Mouse (Mus musculus): ENCODE measurements around the gene Zswim3.
"Not testable (repeated sequence)": the region's sequence is repeated elsewhere in the genome, so short reads cannot be mapped to it uniquely, and the experiment has no call there.

The Zswim3 gene

DNA sequence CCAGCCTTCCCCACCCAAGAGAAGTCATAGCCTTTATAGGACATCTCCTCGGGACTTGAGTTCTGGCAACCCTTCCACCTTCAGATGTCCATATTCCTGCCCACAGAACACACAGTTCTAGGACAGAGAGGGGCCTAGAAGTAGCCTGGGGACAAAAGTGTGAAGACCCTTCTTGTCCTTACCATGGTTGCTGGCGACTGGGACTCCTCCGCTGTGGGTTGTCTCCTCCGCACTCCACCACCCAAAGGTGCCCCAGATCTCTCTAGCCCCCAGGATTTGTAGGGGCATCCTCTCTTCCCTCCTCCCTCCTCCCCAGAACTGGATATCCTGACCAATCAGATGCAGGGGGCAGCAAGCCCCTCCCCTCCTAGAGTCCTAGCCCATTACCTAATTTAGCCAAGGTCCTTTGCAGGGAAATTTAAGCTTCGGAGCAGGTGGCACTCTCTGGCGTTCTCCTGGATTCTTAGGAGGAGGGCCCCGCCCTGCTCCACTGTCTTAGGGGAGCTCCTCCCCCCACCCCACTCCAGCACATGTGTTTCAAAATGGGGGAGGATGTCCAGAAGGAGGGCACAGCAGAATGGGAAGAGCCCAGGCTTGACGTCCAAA is 25.3 kb upstream of the Zswim3 start, which contains the start of gene Tnnc2:
Gene Tnnc2, minus strand, starts transcription at position 487 of the 606 bp plus-strand sequence.
- no peak for DNase-seq (ENCODE audit: low read depth, low spot score)

DNA sequence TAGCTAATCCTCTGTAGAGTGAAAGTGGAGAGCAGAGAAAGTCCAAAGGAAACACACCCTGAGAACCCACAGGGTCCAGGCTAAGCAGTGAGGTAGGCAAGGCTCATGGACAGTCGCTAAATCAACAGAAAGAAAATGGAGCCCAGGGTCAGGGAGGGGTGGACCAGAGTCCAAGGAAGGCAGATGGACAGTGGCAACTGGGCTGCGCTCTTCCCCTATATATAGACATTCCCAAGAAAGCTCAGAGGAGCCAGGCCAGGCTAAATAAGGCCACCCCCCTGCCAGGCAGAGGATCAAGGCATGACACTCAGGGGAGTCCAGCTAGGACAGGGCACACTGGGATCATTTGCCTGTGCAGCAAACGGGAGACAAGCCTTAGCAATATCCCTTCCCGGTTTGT is 23.0 kb upstream of the Zswim3 start:
- DNase-seq (ENCODE audit: low read depth, low spot score): no peak

DNA sequence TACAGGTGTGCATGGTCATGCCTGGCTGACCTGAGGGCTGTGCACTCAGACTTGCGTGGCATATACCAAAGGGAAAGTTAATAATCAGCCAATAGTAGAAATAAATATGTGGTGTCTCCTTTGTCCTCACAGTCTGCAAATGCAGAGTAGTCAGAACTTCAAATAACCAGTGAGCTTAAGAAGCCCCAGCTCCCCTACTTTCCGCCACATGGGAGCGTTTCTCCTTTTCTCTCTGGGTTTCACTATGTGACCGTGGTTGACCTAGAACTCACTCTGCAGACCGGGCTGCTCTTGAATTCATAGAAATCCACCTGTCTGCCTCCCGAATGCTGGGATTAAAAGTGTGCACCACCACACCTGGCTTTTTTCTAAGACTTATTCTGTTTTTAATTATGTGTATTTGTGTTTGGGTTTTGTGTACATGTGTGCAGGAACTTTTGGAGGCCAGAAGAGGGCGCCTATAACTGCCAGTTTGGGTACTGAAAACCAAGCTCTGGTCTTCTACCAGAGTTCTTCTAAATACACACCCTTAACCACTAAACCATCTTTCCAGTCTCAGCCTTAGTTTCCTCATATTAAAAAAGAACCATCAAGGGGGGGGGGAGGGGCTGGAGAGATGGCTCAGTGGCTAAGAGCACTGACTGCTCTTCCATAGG is 20.8 kb upstream of the Zswim3 start:
- DNase-seq (ENCODE audit: low read depth, low spot score): no peak

DNA sequence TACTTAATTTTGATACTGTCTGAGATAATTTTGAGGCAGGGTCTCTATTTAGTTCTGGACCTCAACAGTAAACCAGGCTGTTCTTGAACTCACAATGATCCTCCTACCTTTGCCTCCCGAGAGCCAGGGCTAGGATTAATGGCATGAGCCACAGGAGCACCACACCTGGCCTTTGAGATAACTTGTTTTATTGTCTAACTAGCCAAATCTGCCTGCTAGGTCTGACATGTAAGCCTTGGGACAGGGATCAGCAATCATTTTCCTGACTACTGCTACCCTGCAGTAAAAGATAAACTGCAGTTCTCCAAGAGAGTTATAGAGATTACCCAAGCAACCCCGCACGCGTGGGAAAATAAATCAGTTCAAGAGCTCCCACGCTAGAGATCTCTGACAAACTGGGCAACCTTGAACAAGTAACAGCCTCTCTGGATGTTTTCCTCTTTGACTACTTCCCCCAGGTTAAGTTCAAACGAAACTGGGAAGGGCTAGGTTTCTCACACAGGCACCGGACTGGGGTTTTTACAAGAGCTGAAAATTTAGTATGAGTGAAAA is 20.0 kb upstream of the Zswim3 start:
- no peak for DNase-seq (ENCODE audit: low read depth, low spot score)

DNA sequence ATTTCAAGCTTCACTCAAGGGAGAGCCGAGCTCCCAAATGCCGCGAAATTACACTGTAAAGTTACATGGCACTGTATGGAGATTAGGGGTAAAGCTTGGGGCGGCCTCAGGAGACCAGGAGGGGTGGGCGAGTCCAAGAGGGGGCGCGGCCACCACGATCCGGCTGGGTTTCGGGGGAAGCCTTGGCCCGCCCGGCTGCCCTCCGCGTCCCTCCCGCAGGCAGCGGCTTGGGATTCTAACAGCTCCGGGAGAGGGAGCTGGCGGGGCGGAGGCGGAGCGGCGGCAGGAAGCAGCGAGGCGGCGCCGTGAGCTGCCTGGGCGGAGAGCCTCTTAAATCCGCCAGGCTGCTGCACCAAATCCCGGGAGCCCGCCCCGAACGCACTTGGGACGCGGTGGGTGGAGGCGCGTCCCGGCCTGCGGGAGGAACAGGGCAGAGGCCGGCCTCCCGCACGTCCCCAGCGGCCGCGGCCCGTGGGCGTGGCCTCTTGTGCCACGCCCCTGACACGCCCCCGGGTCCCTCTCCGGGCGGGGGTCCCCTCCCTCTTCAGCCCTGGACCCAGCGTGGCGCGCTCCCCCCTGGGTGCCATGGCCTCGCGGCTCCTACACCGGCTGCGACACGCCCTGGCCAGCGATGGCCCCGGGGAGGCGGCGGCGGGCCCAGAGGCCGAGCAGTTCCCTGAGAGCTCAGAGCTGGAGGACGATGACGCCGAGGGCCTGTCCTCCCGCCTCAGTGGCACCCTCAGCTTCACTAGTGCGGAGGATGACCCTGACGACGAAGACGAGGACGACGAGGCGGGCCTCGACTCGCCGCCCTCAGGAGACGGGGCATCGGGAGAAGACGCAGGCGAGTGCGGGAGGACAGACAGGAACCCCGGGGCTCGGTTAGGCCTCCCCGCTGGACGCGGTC is 19.2 kb upstream of the Zswim3 start, which contains the start of gene Snx21:
Gene Snx21, plus strand, starts transcription at position 343 of the 907 bp plus-strand sequence.
- DNase-seq (ENCODE audit: low read depth, low spot score): peak; percentile 85

DNA sequence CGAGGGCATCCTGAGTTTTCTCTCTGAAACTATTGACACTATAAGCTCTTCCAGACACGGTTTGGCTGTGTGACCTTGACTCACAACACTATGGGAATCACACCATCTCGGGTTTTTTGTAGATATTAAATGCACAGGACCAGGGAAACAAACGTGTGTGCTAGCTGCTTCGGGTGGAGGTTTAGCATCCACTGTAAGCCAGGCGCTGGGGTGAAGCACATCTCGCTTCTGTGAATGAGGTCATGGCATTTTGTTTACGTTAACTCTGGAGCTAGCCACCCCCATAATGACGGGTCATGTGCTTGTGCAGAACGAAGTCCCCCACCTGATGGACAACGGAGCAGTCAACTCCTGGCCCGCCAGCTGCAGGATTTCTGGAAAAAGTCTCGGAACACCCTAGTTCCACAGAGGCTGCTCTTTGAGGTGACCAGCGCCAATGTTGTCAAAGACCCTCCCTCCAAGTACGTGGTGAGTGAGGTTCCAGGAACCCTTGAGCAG is 18.5 kb upstream of the Zswim3 start:
- DNase-seq (ENCODE audit: low read depth, low spot score): no peak

DNA sequence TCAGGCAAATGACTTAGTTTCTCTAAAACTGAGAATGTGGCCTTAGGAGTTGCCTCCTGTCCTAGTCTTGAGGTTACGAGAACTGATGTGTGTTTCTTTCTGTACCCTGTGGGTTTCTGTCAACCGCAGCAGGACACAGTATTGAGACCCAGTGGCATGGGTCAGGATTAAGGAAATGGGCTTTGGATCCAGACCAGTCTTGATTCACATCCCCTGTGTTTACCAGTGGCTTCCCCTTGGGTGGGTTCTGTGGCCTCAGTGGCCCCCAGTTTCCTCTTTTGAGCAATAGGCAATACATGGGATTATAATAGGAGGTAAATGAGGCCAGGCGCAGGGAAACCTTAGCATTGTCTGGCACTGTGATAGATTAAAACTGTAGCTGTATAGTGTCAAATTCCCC is 17.9 kb upstream of the Zswim3 start:
- no peak for DNase-seq (ENCODE audit: low read depth, low spot score)

DNA sequence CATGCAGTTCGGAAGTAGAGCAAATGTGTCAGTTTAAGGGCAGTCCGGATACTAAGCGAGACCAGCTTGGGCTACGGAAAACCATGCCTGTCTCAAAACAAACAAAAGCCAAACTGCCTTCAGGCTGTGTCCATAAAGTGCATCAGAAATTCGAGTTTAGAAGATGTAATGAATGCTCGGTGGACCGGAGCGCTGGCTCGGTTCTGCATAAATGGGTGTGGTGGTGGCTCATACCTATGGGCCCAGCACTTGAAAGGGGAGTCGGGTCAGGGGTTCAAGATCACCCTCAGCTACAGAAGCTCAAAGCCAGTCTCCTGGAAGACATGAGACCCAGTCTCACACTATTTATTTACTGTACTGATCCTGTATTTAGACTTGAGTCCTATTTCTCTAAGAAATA is 17.1 kb upstream of the Zswim3 start:
- DNase-seq (ENCODE audit: low read depth, low spot score): no peak

DNA sequence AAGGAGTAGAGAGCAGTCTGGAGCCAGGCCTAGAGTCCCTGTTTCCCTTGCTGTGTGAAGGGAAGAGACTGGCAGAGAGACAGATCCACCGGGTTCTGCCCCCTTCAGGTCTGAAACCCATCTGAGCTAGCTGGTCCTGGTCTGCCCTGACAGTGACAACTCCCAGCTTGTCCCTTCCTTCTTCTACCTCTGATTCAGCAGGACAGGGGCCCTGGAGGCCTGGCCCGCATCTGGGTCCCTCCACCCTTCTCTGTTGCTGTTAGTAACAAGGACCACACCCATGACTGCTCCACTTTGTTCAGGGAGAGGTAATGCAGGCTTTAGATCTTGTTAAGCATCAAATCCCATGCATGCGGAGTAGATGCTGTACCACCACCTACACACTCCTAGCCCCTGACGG is 16.5 kb upstream of the Zswim3 start:
- DNase-seq (ENCODE audit: low read depth, low spot score): no peak

DNA sequence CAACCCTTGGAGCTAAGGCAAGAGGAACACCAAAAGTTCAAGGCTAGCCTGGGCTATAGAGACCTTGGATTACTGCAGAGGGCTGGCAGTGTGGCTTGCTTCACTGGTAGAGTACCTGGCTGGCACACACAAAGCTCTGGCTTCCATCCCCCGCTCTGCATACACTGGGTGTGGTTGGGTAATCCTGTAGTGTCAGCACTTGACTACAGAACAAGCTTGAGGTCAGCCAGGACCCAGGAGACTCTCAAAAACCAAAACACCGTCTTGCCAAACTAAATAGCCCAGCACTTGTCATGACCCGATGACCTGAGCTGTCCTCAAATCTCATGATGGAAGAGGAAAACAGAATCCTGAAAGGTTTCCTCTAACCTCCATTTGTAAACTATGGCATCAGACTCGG is 14.4 kb upstream of the Zswim3 start:
- DNase-seq (ENCODE audit: low read depth, low spot score): no peak

DNA sequence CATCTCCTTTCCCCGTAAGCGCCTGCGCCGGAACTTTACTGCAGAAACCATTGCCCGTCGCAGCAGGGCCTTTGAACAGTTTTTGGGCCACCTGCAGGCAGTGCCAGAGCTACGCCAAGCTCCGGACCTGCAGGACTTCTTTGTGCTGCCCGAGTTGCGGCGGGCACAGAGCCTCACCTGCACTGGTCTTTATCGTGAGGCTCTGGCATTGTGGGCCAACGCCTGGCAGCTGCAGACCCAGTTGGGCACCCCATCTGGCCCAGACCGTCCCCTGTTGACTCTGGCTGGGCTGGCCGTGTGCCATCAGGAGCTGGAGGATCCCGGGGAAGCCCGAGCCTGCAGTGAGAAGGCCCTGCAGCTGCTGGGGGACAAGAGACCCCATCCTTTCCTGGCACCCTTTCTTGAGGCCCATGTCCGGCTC is 13.0 kb upstream of the Zswim3 start:
- DNase-seq (ENCODE audit: low read depth, low spot score): no peak

DNA sequence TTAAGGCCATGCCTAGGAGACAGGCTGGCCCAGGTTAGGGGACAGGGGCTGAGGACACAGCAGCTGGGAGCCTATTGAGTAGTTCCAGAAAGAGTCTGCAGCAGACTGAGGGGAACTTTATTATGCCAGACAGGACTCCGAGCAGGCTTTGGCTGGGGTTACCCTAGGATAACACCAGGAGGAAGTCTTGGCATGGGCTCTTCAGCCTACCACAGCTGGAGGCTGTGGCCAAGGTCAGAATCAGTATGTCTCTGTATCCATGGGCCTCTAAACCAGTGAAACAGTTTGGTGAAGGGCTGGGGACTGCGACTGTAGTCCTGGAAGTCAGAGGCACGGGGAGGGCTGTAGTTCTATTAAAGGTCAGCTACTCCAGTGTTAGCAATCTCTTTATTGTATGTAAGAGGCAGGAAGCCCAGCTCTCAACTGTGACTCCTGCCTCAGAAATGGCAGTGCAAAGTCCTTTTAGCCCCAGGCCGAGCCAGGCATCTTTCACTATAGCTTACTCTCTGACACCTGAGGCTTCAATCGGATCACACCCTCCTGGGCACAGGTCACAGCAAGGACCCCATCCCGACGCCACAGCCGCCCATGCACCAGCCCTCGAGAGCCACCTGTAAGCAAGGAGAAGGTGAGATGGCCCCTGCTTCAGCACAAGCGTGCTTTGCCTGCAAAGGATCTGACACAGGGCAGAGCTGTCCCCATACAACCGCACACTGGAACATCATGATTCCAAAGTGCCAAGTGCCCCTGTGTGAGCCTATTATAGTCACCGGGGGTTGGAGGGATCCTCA is 12.3 kb upstream of the Zswim3 start:
- DNase-seq (ENCODE audit: low read depth, low spot score): no peak

DNA sequence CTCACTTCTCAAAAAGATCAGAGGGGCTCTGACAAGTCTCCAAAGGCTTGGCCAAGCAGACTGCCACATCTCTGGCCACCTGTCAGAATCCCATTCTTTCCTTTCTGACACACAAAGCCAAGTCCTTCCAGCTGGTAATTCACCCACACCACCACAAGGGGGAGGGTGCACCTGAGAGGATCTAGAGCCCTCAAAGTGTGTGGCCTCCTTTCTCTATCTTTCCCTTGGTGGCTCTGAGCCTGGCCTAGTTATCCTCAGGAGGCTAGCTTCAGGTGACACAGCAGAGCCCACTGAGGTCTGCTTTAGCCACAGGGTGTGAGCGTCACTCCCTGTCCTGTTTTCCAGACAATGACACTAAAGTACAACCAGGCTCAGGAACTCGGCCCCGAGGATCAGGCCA is 11.7 kb upstream of the Zswim3 start:
- DNase-seq (ENCODE audit: low read depth, low spot score): peak; percentile 65

DNA sequence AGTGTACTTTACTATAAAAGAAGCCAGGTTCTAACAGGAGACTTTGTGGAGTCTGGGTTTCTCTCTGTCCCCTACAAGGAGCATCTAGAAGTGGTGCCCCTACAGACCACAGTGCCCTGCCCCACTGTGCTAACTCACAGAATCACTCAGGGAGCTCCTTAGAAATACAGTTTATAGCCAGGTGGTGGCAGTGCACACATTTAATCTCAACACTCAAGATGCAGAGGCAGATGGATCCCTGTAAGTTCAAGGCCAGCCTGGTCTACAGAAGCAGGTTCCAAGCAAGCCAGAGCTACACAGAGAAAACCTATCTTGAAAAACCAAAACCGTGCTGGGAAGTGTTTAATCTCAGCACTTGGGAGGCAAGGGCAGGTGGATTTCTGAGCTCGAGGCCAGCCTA is 11.1 kb upstream of the Zswim3 start:
- no peak for DNase-seq (ENCODE audit: low read depth, low spot score)

DNA sequence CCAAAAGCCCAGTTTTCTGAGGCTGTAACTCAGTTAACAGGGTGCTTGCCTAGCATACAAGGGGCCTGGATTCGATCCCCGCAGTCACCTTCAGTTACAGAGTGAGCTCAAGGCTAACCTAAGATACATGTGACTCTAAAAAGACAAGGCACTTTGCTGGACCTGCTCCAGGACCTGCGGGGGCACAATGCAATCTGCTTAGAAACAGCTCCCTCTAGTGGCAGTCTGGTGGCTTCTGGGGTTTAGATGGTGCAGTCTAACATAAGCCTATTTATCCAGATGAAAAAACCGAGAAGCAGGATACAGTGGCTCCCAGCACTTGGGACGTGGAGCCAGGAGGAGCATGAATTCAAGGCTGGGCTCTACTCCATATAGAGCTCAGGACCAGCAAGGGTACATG is 10.6 kb upstream of the Zswim3 start:
- peak; percentile 89 for DNase-seq (ENCODE audit: low read depth, low spot score)

DNA sequence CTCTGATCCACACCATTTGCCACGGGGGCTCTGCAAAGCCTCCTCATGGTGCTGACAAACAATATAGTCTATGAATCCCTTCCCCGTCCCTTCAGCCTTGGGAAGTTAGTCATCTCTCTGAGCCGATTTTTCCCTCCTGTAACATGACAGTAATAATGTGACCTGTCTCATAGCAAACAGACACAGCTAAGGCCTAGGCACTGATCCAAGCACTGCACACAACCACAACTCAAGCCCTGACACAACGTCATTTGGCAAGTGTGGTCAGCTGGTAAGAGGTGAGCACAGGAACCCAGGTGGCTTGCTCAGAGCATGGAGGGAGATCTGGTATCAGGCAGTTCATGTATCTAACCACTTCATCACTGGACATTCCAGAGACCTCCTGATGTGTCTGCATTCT is 9.0 kb upstream of the Zswim3 start:
- no peak for DNase-seq (ENCODE audit: low read depth, low spot score)

DNA sequence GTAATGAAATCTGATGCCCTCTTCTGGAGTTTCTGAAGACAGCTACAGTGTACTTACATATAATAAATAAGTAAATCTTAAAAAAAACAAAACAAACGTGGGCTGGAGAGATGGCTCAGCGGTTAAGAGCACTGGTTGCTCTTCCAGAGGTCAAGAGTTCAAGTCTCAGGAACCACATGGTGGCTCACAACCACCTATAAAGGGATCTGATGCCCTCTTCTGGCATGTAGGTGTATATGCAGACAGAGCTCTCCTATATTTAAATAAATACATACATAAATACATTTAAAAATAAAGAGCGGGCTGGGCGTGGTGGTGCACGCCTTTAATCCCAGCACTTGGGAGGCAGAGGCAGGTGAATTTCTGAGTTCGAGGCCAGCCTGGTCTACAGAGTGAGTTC is 6.3 kb upstream of the Zswim3 start:
- not testable (repeated sequence) for DNase-seq (ENCODE audit: low read depth, low spot score)

DNA sequence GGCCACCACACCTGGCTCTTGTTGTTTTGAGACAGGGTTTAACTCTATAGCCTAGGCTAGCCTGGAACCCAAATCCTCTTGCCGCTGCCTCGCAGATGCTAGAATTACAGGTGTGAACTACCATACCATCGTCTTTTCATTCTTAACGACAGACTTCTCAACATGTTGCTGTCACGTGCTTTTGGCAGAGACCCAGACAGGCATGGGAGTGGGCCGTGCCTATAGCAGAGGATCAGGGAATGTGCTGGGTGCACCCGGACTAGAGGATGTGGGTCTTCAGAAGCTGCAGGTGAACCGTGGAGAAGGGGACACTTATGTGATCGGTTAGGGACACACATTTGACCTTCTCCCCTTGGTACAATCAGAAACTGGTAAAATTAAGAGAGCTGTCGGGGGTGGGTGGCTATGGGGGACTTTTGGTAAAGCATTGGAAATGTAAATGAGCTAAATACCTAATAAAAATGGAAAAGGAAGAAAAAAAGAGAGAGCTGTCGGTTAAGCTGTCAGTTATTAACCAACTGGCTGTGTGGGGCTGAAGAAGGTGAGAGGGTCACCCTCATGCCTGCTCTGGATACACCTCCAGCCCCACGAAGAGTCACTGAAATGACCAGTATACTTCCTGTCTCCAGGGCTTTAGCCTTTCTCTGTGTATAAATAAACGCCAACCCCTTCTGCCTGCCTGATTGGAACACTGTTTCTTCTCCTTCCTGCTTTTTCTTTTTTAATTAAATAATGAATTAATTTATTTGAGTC is 4.5 kb upstream of the Zswim3 start:
- no peak for DNase-seq (ENCODE audit: low read depth, low spot score)

DNA sequence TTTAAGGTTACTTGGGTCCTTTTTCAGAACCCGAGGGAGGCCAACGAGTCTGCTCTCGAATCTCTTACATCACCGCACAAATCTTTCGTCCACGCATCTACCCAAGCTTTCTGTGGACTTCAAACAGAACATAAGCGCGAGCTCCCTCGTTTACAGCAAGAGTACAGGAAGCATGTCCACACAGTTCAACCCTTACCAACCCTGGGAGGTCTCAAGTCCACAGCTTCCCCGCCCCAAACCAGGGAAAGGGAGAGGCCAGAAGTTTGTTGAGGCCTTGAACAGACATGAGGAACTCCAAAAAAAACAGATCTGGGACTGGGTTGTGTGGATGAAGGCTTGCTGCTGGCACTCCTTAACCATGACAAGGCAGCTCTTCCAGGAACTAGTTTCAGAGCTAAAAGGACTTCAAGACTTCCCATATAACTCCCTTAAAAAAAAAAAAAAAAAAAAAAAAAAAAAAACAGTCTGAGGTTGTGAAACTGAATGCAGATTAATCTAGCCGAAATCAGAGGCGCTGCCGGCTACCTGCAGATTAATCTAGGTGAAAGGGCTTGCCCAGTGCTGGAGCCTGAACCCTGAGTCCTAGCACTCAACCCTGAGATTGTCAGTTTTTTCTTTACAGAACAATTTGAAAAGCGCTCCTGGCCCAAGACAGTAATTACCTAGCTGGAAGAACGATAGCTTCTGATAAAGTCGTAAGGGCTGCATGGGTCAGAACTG is 1.5 kb upstream of the Zswim3 start:
- DNase-seq (ENCODE audit: low read depth, low spot score): no peak

DNA sequence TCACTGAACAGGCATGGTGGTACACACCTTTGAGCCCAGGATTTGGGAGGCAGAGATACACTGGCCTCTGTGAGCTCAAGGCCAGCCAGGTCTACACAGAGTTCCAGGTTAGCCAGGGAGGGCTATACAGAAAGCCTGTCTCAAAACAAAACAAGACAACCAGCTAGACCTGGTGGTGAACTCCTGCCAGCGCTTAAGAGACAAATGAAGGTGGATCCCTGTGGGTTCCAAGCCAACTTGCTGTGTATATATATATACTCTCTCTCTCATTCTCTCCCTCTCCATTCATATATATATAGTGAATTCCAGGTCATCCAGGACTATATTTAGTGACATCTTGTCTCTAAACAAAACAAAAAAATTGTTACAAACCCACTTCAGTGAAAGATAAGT is 981 bp upstream of the Zswim3 start:
- DNase-seq (ENCODE audit: low read depth, low spot score): no peak

Data from mesoderm, embryonic 11.5 days (tissue).